In genomic region chr8:73234209-73234608, GRCm38 (mm10) we compare ENCODE assay signal across 24 mouse cellular contexts.
DNase-seq lines count a peak whose midpoint lies in the region; ATAC-seq and TF ChIP-seq lines count a peak whose summit lies in the region.
"Had no signal": no experiment of that assay in that cellular context is flagged by ENCODE, and none has a peak within 500 bp of the region (broad histone marks: within the 10 kb centered on the region; RNA-seq: fewer than 3 reads in every experiment).

No protein-coding gene starts in this region.

- H3K27ac ChIP-seq in left cerebral cortex, adult 2 months, result peak overlapping the region; percentile 2; the same call in 1 of the 2 replicates
- H3K27ac ChIP-seq in bone marrow macrophage, adult 2 months (ENCODE audit: insufficient read depth, low read depth, low read length), result 0 out of 2 replicates have a peak overlapping the region, but pooled peaks have one; percentile 4
- H3K27ac ChIP-seq: embryonic facial prominence, embryonic 10.5 days; embryonic facial prominence, embryonic 12.5 days; forebrain, embryonic 13.5 days; forebrain, embryonic 15.5 days had no signal

- intact Hi-C loops in left cerebral cortex, adult 2 months (cut with DNase I), result loop anchor here (5.0 to 10.0 kb wide), 5 partner anchors 68 to 1701 kb away; no protein-coding TSS in a partner anchor

- DNase-seq in frontal cortex, postnatal 10 days (ENCODE audit: low spot score in 2 of 2), result no peak
- DNase-seq in left cerebral cortex, adult 2 months (ENCODE audit: extremely low spot score in 1 of 2, low spot score in 2 of 2), result no peak
- DNase-seq in left cerebral cortex, adult 18-20 months (ENCODE audit: low spot score in 2 of 2), result no peak
- DNase-seq in T-cell, adult 2 months (ENCODE audit: low spot score), result no peak
- no peak for DNase-seq in c-Kit-positive CD71-positive TER-119-positive erythroid progenitor cells, embryonic 14.5 days (ENCODE audit: low spot score)
- DNase-seq: adrenal gland, adult 2 months; adrenal gland, postnatal 10 days; adrenal gland, postnatal 25 days; B cell, adult 2 months; cerebellum, adult 11 months; cerebellum, adult 18-20 months; cerebellum, adult 8-10 months; cerebellum, adult 9-11 months; cerebellum, postnatal 14 days; cerebellum, postnatal 36 days; forebrain, postnatal 0 days had no signal

- TF ChIP-seq CTCF in left cerebral cortex, adult 2 months (IDR thresholded peaks at IDR 0.05), result no peak
- no peak for TF ChIP-seq CTCF in bone marrow macrophage, adult 2 months (IDR thresholded peaks at IDR 0.05; ENCODE audit: low read depth, low read length)

- TF ChIP-seq POLR2A in bone marrow macrophage, adult 2 months (IDR thresholded peaks at IDR 0.05; ENCODE audit: borderline replicate concordance, low read depth, low read length), result no peak

- no peak overlapping the region for H3K4me3 ChIP-seq in left cerebral cortex, adult 2 months
- H3K4me3 ChIP-seq in bone marrow macrophage, adult 2 months (ENCODE audit: insufficient read depth, low read length), result no peak overlapping the region
- H3K4me3 ChIP-seq: embryonic facial prominence, embryonic 10.5 days; embryonic facial prominence, embryonic 12.5 days; forebrain, embryonic 13.5 days; forebrain, embryonic 15.5 days had no signal

- H3K4me1 ChIP-seq in bone marrow macrophage, adult 2 months (ENCODE audit: control insufficient read depth, insufficient read depth, low read length), result no peaks in the 10 kb centered on the region
- H3K4me1 ChIP-seq: embryonic facial prominence, embryonic 10.5 days; embryonic facial prominence, embryonic 12.5 days; forebrain, embryonic 13.5 days; forebrain, embryonic 15.5 days had no signal

- peak; percentile 62 for ATAC-seq in frontal cortex, adult (ENCODE audit: low TSS enrichment)
- 0 out of 2 replicates have a peak, but pooled peaks have one; percentile 47 for ATAC-seq in megakaryocyte, adult 5-6 weeks (ENCODE audit: poor library complexity, severe bottlenecking)
- ATAC-seq: CD4-positive, CD25-positive, alpha-beta regulatory T cell, adult 4 months had no signal
